Mouse (Mus musculus): ENCODE results near the gene Gm9913.

Gm9913 gene

GRCm38 (mm10) chr2:125505006-125505745 lies at the start of gene Gm9913:
TSS of gene Gm9913 (plus strand) at chr2:125505089.
- no peak for DNase-seq (ENCODE audit: low spot score)

GRCm38 (mm10) chr2:125456059-125456789 lies 48.7 kb upstream of the Gm9913 start:
- no peak for DNase-seq (ENCODE audit: low spot score)

GRCm38 (mm10) chr2:125459087-125459486 lies 45.8 kb upstream of the Gm9913 start:
- no peak for DNase-seq (ENCODE audit: low spot score)

GRCm38 (mm10) chr2:125464036-125464435 lies 40.9 kb upstream of the Gm9913 start:
- DNase-seq (ENCODE audit: low spot score): no peak

- DNase-seq (ENCODE audit: low spot score): no peak
Measured at GRCm38 (mm10) chr2:125470553-125471295, 34.2 kb upstream of the Gm9913 start.

- no peak for DNase-seq (ENCODE audit: low spot score)
Measured at GRCm38 (mm10) chr2:125471721-125472120, 33.2 kb upstream of the Gm9913 start.

GRCm38 (mm10) chr2:125473228-125473627 lies 31.7 kb upstream of the Gm9913 start:
- DNase-seq (ENCODE audit: low spot score): no peak

- no peak for DNase-seq (ENCODE audit: low spot score)
Measured at GRCm38 (mm10) chr2:125474690-125475089, 30.2 kb upstream of the Gm9913 start.

- no peak for DNase-seq (ENCODE audit: low spot score)
Measured at GRCm38 (mm10) chr2:125476231-125476630, 28.7 kb upstream of the Gm9913 start.

- no peak for DNase-seq (ENCODE audit: low spot score)
Measured at GRCm38 (mm10) chr2:125477367-125477766, 27.5 kb upstream of the Gm9913 start.

GRCm38 (mm10) chr2:125478705-125479104 lies 26.2 kb upstream of the Gm9913 start:
- no peak for DNase-seq (ENCODE audit: low spot score)

- DNase-seq (ENCODE audit: low spot score): no peak
Measured at GRCm38 (mm10) chr2:125480057-125480456, 24.8 kb upstream of the Gm9913 start.

- no peak for DNase-seq (ENCODE audit: low spot score)
Measured at GRCm38 (mm10) chr2:125481116-125481515, 23.8 kb upstream of the Gm9913 start.

- no peak for DNase-seq (ENCODE audit: low spot score)
Measured at GRCm38 (mm10) chr2:125481531-125482317, 23.2 kb upstream of the Gm9913 start.

- DNase-seq (ENCODE audit: low spot score): no peak
Measured at GRCm38 (mm10) chr2:125484164-125484563, 20.7 kb upstream of the Gm9913 start.

GRCm38 (mm10) chr2:125484910-125485309 lies 20.0 kb upstream of the Gm9913 start:
- DNase-seq (ENCODE audit: low spot score): no peak

- no peak for DNase-seq (ENCODE audit: low spot score)
Measured at GRCm38 (mm10) chr2:125489979-125490378, 14.9 kb upstream of the Gm9913 start.

- no peak for DNase-seq (ENCODE audit: low spot score)
Measured at GRCm38 (mm10) chr2:125492050-125492900, 12.6 kb upstream of the Gm9913 start.

GRCm38 (mm10) chr2:125494291-125494690 lies 10.6 kb upstream of the Gm9913 start:
- DNase-seq (ENCODE audit: low spot score): no peak

- DNase-seq (ENCODE audit: low spot score): no peak
Measured at GRCm38 (mm10) chr2:125494831-125495812, 9.8 kb upstream of the Gm9913 start.

Measured in urinary bladder, postnatal 10 days (tissue).